Mouse (Mus musculus) fat pad, adult 2 months (tissue): ENCODE measurements around the gene Ppp1r3e.
A peak's percentile ranks its signal among the peaks of the same experiment; 100 is the strongest.

Experiments
- DNase-seq: peaks from one replicate; pipeline ENCODE4 v3.0.0-alpha.2; 2011; ENCODE audit warnings: low read depth, low spot score; ENCODE audit errors: extremely low read depth

Gene Ppp1r3e

DNA sequence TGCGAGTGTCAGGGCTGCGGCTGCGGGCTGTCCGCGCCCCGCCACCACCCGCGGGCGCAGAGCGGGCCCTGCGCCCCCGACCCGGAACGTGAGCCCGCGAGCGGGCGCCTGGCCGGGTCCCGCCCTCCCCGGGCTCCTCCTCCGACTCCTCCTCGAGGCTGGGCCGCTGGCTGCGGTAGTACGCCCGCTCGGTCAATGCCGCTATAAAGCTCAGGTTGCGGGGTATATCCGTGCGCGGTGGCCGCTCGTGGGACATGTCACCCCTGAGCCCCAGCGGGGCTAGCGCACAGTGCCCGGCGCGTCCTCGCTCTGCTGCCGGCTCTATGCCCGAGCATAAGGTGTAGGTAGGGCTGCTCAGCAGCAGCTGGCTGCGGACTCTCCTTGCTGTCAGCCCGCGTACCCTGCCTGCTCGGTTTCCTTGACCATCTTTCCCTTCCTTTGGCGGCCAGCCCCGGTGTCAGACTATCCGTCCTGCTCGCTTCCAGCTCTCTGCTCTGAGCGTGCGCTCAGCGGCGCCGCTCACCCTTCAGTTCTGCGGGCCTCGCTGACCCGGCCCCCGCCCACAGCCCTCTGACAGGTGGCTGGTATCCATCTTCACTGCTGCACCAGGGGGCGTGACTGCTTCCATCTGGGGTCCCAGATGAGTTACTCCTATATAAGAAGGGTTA, at the start of gene Ppp1r3e:
Ppp1r3e (minus strand) TSS at position 503 of the 668 bp plus-strand sequence.
- no peak for DNase-seq

DNA sequence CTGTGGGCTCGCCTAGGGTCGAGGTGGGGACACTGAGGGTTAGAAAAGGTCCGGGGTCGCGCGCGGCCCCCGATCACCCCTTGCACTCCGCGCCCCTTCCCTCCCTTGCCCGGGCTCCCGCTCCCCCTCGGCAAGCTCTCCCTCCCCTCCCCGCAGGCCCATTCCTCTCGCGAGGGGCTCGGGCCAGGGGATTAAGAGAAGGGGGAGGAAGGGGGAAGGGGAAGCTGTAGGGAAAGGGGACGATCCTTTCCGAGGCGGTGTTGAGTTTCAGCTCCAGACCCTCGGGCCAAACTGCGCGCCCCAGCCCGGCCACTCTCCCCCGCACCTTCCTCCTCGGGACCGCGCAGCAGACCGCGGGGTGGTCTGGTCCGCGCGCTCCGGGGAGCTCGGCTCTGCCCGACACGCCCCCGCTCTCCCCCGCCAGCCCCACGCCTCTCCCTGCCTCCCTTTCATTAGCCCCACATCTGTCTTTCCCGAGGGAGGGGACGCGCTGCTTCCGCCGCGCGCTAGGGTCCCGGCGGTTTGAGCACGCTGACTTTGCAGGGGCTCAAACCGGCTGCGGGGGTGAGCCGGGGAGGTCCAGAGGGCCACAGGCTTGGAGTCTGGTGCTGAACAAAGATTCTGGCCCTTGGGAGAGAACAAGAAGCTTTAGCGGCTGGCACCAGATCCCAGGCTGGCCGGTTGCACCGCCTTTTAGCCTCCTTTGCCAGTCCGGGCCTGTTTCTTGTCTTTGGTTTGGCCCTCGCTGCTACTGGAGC, 49.2 kb upstream of the Ppp1r3e start:
- DNase-seq, result peak; percentile 76

DNA sequence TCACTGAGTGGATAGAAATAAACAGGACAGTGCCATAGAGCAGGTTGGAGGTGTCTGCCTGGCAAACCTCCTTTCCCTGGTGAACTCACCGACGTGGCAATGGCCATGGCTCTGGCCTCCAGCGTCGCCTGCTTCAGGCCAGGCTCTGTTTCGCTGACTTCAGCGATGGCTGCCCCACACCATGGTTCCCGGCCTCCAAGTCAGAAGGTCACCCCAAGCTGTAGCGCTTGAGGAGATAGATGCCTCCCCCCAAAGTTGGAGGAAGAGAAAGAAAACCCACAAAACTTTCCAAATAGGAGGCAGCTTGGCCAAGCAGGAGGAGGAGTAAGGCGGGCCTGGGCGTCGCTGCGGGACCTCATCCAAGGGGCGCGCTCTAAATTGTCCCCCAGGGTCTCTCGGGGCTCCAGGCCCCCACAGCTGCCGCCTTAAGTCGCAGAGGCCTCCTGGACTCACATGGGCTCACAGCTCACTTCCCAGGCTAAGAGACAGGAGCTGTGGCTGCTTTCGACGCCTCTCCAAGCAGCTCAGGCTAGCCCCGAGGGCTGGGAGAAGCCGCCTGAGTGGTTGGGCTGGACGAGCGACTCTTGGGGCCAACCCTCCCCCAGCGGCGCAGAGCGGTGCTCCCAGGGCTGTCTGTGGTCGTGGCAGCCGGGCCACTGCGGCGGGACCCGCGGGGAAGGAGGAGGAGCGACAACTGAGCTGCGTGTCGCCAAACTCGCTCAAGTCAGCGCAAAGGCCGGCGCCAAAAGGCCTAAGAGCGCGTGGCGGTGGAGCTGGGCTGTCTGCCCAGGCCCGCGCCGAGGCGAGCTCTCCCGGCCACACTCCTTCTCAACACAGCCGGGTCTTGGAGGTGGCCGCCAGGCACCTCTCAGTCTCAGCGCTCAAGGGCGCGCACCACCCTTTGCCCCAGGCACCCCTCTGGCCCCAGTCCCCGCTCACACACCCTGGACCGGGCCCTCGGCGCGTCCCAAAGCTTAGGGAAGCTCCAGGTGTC, 48.3 kb upstream of the Ppp1r3e start, which contains the start of gene Efs:
Efs (minus strand) TSS at position 778 of the 994 bp plus-strand sequence.
- DNase-seq, result peak; percentile 45

DNA sequence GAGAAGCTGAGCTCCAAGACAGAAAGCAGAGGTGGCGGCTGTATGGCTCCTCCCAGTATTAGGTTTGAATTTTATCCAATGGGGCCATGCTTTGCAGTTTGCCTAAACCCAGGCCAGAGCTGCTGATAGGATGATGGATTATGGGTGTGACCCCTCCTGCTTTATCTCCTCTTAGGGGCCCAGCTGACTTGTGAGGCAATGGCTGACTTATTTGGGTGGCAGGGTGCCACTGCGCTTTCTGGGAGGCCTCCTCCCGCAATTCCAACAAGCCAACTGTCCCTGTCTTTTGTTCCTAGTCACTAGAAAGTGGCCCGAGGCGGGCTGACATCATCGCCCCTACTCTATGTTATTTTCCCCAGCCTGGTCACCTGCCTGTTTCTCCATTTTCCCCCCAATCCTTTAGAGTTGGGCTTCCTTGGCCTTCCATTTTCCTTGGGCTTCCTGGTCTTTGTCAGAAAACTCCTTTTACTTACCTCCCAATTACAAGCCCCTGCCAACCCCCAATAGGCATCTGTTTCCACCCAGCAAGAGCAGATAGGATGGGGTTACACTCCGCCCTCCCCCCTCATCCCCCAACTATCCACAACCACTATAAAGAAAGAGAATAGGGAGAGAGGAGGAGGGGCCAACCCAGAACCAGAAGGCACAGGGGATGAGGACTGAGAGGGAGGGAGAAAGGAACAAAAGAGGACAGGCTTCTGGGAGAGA, 47.4 kb upstream of the Ppp1r3e start:
- DNase-seq, result peak; percentile 84

DNA sequence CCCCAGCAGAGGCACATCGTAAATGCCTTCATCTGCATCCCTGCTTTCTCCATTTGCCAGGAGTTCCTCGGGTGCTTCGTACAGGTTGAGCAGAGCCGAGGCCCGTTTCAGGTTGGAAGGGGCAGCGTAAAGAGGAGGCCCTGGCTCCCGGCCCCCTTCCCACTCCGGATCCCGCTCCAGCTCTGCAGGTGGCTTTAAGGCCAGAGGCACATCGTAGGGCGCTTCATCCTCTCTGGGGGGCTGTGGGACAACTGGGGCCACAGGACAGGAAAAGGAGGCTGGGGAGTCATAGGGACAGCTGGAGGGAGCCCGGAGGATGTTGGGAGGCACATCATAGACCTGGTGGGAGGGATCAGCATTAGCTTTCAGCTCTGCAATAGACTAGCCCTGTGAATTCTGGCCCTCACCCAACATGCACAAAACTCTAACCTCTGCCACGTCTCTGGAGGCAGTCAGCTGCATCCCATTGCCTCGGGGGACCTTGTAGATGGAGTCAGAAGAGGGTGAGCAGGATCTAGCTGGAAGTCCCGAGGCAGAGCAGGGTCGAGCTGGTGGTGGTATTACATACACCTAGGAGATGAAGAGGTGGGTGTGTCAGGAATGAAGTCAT, 42.8 kb upstream of the Ppp1r3e start:
- no peak for DNase-seq

DNA sequence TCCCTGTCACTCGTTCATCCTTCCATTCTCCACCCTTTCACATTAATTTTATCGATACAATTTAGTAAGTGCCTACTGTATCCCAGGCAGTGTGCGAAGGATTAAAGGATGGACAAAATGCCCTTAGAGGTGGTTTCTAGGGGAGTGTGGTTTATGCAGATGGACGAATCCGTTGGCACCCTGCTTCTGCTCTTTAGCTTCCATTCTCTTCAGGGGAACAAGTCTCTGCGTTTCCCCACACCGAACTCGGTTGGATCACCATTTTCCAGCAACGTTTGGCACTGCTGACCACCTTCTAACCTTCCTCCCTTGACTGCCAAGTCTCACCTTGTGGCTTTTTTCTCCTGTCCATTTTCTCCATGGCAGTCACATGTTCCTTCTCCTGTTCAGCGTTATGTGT, 36.0 kb upstream of the Ppp1r3e start:
- DNase-seq, result no peak

DNA sequence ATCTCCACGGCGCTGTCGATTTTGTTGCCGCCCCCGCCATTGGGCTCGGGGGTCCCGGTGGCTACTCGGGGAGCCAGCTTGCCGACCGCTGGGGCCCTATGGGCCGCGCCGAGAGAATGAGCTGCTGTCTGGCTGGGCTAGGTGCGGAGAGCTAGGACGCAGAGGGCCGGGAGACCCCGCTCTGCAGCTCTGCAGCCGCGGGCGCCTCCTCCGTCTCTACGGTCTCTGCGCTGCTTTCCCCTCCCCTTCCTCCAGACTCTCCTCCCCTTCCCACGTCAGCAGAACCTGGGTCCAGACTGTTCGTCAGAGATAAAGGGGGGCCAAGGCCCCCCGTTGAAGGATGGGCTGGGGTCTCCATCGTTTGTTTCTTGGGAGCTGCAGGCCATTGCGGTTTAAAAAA, 35.5 kb upstream of the Ppp1r3e start, which contains the start of gene Slc22a17:
Slc22a17 (minus strand) TSS at position 247 of the 400 bp plus-strand sequence.
- no peak for DNase-seq

DNA sequence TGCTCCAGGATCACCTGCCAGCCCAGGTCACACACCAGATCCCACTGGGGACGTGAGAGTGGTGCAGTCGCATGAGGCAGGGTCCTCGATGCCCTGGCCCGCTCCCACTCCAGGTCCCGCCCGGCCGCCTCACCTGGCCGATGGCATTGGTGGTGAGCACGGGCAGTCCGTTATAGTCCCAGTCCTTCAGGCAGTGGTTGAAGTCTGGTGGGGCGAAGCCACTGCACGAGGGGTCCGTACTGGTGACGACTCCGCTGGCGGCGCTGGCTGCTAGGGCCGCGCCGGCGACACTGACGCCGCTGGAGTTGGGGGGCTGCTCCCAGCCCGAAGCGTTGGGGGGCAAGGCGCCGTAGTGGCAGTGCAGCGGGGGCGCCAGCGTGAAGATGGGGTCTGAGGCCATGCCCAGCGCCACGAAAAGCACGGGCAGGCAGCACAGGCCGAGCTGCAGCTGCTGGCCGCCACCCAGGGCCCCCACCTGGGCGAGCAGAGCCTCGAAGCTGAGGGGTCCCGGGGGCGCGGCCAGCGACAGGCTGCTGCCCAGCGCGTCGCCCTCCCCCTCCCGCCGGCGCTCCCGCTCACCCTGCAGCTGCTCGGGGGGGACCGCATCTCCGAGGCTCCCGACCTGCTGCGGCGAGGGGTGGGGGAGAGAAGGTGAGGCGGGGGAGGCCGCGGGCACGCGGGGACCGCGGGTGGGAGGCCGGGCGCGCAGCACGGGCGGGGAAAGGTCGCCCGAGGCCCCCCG, 34.9 kb upstream of the Ppp1r3e start:
- no peak for DNase-seq

DNA sequence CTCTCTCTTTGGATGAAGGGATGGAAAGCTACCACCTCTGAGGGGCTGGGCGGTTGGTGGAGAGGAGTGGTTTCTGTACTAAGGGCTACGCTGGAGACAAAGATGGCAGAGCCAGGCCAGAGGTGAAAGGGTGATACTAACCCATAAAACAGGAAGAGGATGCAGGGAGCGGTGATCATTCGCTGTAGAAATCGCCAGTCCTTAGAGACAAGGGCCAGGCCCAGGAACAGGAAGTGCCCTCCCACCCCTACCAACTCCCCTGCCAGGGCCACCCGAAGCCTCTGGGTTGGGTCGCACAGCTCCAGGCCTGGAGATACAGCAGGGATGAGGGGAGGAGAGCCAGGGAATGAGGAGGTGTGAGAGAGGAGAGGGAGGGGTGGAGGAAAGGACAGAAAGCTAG, 31.3 kb upstream of the Ppp1r3e start:
- no peak for DNase-seq

DNA sequence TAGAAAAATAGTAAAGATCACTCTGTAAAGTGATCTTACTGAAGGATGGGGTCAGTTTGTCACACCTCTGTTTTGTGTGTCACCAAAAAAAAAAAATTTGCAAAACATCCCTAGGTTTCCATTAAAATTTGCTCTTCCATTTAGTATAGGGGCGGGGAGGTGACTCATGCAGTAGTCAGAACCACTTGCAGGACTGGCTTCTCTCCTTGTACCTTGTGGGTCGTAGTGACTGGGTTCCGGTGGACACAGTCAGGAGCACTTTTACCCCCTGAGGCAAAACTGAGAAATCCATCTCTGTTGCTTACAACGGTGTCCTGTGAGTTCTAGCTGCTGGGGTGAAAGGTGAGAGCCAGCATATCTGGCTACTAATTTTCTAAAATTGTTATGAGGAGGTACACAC, 26.3 kb upstream of the Ppp1r3e start:
- DNase-seq, result no peak

DNA sequence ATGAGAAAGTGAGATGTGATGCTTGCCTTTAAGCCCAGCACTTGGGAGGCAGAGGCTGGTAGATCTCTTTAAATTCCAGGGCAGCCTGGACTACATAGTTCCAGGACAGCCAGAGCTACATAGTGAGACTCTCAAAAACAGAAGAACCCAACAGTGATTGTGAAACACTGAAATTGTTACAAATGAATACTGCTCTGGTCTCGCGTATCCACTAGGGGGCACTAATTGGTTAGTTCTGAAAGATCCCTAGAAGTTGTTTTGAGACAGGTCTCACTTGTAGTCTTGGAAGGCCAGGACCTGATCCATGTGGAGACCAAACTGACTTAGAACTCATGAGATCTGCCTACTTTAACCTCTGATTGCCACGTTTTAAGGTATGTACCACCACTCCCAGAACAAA, 23.0 kb upstream of the Ppp1r3e start:
- peak; percentile 46 for DNase-seq

DNA sequence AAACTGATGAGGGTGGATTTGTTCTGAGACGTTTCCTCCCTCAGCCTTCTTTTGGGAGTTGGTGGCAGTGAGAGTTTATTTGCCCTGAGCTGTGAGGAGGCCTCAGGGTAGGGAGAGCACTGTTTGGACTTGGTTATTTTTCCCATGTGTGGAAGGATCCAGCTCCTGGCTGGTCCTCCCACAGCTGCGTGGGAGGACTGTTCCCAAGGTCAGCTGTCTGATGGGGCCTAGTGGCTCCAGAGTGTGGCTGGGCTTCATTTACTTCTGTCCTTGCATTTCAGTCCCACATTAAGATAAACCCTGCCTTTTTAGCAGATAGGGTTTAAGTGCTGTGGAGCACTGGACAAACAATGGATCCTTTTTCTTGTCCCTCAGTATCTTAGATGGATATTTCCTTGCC, 20.1 kb upstream of the Ppp1r3e start:
- no peak for DNase-seq

DNA sequence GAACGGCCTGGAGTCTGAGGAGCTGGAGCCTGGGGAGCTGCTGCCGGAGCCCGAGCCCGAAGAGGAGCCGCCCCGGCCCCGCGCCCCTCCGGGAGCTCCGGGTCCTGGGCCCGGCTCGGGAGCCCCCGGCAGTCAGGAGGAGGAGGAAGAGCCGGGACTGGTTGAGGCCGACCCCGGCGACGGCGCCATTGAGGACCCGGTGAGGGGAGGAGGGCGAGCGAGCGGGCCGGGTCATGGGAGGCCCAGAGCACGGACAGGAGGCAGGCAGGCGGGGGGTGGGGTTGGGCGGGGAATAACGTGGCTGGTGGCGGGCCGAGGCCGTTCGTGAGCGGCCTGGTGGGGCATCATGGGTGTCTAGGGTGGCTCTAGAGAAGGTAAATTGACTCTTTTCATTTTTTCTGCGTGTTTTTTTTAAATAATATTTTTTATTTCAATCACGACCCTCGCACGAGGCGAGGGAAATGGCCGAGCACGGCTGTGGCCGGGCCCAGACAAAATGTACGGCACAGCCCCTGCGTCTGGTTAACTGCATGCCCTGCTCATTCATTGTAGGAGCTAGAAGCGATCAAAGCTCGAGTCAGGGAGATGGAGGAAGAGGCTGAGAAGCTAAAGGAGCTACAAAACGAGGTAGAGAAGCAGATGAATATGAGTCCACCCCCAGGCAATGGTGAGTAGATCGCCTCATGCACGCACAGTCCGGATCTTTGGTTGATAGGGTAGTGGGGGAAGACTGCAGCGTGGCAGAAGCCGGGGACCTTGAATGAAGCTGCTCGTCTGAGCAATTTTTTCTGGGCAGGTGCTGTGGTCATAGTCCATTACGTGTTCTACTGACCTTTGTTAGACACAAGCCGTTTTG, 17.2 kb upstream of the Ppp1r3e start:
- no peak for DNase-seq

DNA sequence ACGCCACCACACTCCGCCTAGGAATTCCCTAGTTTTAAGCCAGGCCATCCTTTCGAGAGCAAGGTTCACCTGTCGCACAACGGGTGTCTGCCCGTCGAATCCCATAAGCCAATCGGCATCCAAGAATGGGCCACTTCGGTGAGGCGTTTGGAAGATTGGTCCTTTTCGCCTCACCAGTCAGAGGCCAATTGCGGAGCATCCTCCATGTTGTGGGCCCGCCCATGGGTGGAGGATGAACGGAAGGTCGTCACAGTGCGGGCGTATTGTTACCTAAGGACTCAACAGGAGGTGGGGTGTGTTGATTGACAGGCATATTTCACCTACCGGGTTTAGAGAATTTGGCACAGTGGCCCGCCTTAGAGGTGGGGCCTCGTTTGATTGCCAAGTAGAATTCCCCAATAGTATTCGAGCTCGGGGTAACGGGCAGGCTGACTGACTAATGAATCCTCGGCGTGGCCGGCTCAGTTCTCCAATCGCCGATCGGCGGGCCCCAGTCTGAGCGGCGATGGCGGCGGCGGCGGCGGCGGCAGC, 16.4 kb upstream of the Ppp1r3e start:
- peak; percentile 98 for DNase-seq

DNA sequence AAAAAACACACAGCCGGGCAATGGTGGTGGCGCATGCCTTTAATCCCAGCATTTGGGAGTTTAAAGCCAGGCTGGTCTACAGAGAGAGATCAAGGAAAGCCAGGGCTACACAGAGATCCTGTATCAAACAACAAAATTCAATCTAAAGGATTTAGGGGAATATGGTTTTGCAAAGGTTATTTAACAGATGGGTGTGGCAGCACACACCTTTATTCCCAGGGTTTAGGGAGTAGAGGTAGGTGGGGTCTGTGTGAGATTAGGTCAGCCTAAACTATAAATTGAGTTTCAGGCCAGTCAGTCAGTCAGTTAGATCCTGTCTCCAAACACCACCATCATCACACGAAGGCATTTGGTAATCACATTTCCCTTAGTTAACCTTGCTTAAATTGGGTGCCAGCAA, 14.8 kb upstream of the Ppp1r3e start, which contains the start of gene Pabpn1:
Pabpn1 (plus strand) TSS at position 301 of the 400 bp plus-strand sequence.
- DNase-seq, result no peak

DNA sequence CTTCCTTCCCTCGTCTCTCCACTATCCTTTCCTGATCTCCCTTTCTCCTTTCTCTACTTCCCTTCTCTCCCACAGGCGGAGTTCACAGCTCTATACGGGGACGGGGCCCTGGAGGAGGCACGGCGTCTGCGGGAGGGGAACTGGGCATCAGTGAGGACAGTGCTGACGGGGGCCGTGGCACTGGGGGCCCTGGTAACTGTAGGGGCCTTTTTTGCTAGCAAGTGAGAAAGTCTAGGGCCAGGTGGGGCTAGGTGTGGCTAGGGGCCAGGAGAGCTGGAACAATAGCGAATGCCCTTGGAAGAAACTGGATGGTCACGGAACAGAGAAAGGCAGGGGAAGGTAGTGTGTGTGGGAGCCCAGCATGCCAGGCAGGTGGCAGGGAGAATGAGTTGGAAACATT, 8.0 kb upstream of the Ppp1r3e start:
- no peak for DNase-seq

DNA sequence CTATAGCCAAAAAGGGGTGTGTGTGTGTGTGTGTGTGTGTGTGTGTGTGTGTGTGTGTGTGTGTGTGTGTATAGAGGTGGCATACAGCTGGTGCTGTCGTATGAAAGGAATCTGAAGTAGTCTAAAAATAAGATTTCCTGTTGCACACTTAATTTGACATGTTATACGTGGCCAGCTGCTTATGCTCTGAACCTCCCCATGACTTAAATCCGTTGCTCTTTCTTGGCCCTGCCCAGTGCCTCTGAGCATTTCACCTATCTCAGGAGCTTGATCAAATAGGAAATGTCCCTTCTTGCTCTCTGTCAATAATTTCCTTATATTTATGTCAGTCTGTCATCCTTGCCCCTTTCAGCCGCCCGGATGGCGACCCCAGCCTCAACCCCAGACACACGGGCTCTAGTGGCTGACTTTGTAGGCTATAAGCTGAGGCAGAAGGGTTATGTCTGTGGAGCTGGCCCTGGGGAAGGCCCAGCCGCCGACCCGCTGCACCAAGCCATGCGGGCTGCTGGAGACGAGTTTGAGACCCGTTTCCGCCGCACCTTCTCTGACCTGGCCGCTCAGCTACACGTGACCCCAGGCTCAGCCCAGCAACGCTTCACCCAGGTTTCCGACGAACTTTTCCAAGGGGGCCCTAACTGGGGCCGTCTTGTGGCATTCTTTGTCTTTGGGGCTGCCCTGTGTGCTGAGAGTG, 6.8 kb upstream of the Ppp1r3e start:
- no peak for DNase-seq
